Mouse (Mus musculus): Measurements from ENCODE around the gene Fam155a. TPM values are rescaled to one million over a fixed set of nuclear protein-coding genes. Genes with fewer than 3 reads are reported as not detected.

Fam155a gene
- polyA plus RNA-seq, 1 experiment from 2014 or later = 6.6 TPM

DNA sequence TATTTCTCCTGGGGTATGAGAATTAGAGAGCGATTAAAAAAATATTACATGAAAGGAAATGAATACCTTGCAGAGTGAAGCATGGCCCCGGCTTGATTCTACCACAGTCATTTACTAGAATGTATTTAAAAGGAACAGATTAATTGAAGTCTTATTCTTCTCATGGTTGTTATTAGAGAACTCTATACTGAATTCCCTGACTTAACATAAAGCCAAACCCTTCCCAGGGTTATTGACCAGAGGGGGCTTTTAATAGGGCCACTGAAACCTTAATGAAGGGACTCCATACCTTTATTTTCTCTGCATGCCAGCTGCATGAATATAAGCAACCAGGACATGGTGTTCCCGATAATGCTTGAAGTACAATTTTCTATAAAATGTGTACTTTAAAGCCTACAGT, 221.8 kb downstream of the Fam155a start:
- DNase-seq (ENCODE audit: low spot score) (no peak), ATAC-seq (ENCODE audit: insufficient read depth, low FRiP score, low TSS enrichment) (no peak)
- Histone ChIP-seq H3K9ac (ENCODE audit: low read length) (no peak overlapping the region), H3K9me3 (ENCODE audit: control insufficient read depth, low read length) (no peaks in the 10 kb centered on the region), H3K4me1 (ENCODE audit: control insufficient read depth, insufficient read depth, low read length) (no peaks in the 10 kb centered on the region), H3K36me3 (ENCODE audit: control insufficient read depth, insufficient read depth, low read length) (no peaks in the 10 kb centered on the region), H3K27me3 (ENCODE audit: control insufficient read depth, insufficient read depth, low read length) (no peaks in the 10 kb centered on the region), H3K27ac (ENCODE audit: low read depth, low read length) (no peak overlapping the region), H3K4me3 (ENCODE audit: low read depth, low read length) (no peak overlapping the region), H3K4me2 (ENCODE audit: low read depth) (no peak overlapping the region)
- 95% methylated on average over 3 of the region's 3 CpGs for WGBS

- Histone ChIP-seq H3K9me3 (ENCODE audit: control insufficient read depth, low read length) (no peaks in the 10 kb centered on the region), H3K4me2 (ENCODE audit: low read depth) (no peak overlapping the region), H3K27me3 (ENCODE audit: control insufficient read depth, insufficient read depth, low read length) (no peaks in the 10 kb centered on the region), H3K4me3 (ENCODE audit: low read depth, low read length) (no peak overlapping the region), H3K36me3 (ENCODE audit: control insufficient read depth, insufficient read depth, low read length) (no peaks in the 10 kb centered on the region), H3K4me1 (ENCODE audit: control insufficient read depth, insufficient read depth, low read length) (no peaks in the 10 kb centered on the region), H3K27ac (ENCODE audit: low read depth, low read length) (0 out of 2 replicates have a peak overlapping the region, but pooled peaks have one; percentile 27), H3K9ac (ENCODE audit: low read length) (no peak overlapping the region)
- DNase-seq (ENCODE audit: low spot score) (no peak), ATAC-seq (ENCODE audit: insufficient read depth, low FRiP score, low TSS enrichment) (no peak)
- WGBS = 52% methylated on average over 2 of the region's 2 CpGs
These were observed 223.4 kb downstream of the Fam155a start for GRCm38 (mm10) chr8:9547558-9547954.

DNA sequence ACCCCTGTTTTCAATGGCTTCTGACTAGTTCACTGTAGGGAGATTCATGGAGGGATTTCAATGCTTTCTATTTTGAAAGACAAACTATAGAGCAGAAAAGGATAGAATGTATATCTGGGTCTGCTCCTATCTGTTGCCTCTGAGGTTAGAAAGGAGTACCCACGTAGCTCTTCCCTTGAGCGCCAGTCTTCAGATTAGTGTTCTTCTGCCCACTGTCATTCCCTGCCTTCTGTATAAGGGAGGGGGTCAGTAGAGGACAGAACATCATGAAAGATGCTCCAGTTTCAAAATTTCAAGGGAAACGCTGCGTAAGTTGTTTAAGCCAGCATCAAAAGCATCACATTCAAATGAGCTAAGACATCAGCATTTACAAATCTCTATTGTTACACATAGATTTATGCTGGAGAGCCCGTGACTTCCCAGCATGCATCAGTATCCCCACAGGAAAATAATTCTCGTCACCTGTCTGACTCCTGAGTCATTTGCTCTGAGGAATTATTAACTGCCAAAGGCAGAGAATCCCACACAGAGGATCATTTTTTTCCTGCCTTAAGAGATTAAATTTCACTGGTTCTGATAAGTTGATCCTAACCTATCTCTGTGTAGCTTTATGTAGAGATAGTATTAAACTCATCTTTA, 223.9 kb downstream of the Fam155a start:
- no peak for ATAC-seq (ENCODE audit: insufficient read depth, low FRiP score, low TSS enrichment)
- WGBS = 69% methylated on average over 6 of the region's 6 CpGs

DNA sequence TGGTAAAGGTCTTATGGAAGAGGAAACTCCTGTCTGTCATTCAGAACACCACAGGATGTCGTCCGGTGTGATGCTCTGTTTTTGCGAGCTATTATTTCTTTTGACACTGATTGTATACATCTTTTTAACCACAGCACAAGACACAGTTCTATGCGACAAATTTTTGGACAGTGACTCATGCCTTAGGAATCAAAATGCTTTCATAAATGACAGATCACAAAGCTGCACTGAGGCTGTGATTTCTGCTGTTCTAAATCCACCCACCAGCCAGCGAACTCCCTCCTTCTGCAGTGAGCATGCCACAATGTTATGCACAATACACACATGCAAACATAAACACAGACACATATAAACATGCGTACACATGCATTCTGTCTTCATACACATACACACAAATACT, 224.5 kb downstream of the Fam155a start:
- Histone ChIP-seq H3K9me3 (ENCODE audit: control insufficient read depth, low read length) (no peaks in the 10 kb centered on the region), H3K27me3 (ENCODE audit: control insufficient read depth, insufficient read depth, low read length) (no peaks in the 10 kb centered on the region), H3K4me2 (ENCODE audit: low read depth) (no peak overlapping the region), H3K27ac (ENCODE audit: low read depth, low read length) (no peak overlapping the region), H3K4me3 (ENCODE audit: low read depth, low read length) (no peak overlapping the region), H3K36me3 (ENCODE audit: control insufficient read depth, insufficient read depth, low read length) (no peaks in the 10 kb centered on the region), H3K9ac (ENCODE audit: low read length) (no peak overlapping the region), H3K4me1 (ENCODE audit: control insufficient read depth, insufficient read depth, low read length) (no peaks in the 10 kb centered on the region)
- DNase-seq (ENCODE audit: low spot score) (no peak), ATAC-seq (ENCODE audit: insufficient read depth, low FRiP score, low TSS enrichment) (no peak)
- WGBS = 81% methylated on average over 6 of the region's 6 CpGs

More for the DNA sequence above, 223.9 kb downstream of the Fam155a start:
- Histone ChIP-seq H3K4me1 (ENCODE audit: control insufficient read depth, insufficient read depth, low read length) (no peaks in the 10 kb centered on the region), H3K27ac (ENCODE audit: low read depth, low read length) (0 out of 2 replicates have a peak overlapping the region, but pooled peaks have one; percentile 29), H3K4me2 (ENCODE audit: low read depth) (no peak overlapping the region), H3K4me3 (ENCODE audit: low read depth, low read length) (no peak overlapping the region), H3K9ac (ENCODE audit: low read length) (no peak overlapping the region), H3K27me3 (ENCODE audit: control insufficient read depth, insufficient read depth, low read length) (no peaks in the 10 kb centered on the region), H3K9me3 (ENCODE audit: control insufficient read depth, low read length) (no peaks in the 10 kb centered on the region), H3K36me3 (ENCODE audit: control insufficient read depth, insufficient read depth, low read length) (no peaks in the 10 kb centered on the region)
- DNase-seq (ENCODE audit: low spot score) = no peak

- Histone ChIP-seq H3K27me3 (ENCODE audit: control insufficient read depth, insufficient read depth, low read length) (no peaks in the 10 kb centered on the region), H3K4me1 (ENCODE audit: control insufficient read depth, insufficient read depth, low read length) (no peaks in the 10 kb centered on the region), H3K9ac (ENCODE audit: low read length) (no peak overlapping the region), H3K9me3 (ENCODE audit: control insufficient read depth, low read length) (no peaks in the 10 kb centered on the region), H3K4me2 (ENCODE audit: low read depth) (no peak overlapping the region), H3K36me3 (ENCODE audit: control insufficient read depth, insufficient read depth, low read length) (no peaks in the 10 kb centered on the region), H3K27ac (ENCODE audit: low read depth, low read length) (no peak overlapping the region), H3K4me3 (ENCODE audit: low read depth, low read length) (no peak overlapping the region)
- WGBS = 88% methylated on average over 2 of the region's 2 CpGs
- DNase-seq (ENCODE audit: low spot score) (no peak), ATAC-seq (ENCODE audit: insufficient read depth, low FRiP score, low TSS enrichment) (no peak)
These were observed 225.3 kb downstream of the Fam155a start for GRCm38 (mm10) chr8:9545665-9546064.

DNA sequence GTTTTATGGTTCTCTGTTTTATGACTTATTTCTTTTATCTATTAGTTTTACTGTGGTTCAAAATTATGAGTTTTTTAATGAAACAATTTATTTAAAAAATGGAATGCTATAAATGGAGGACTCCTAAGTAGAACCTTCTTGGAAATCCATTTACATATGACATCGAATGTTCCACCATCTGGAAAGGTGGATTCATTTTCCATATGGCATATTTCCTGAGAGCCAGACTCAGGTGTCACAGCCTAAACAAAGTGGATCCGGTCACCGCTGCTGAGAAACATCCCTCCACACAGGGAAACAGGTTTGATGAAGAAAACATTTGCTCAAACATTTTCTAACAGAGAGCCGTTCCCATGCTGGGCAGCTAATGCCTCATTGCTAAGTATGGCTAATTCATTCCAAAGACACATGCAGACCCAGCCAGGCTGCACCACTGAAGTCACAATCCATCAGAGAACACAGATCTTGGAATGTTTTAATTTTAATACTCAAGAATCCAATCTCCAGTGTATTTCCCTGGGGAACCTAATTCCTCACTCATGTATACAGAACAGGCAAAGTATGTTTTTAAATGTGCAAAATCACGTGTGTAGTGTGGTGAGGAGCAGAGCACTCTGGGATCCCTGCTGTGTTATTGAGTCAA, 235.1 kb downstream of the Fam155a start:
- Histone ChIP-seq H3K27ac (ENCODE audit: low read depth, low read length) (no peak overlapping the region), H3K4me3 (ENCODE audit: low read depth, low read length) (no peak overlapping the region), H3K27me3 (ENCODE audit: control insufficient read depth, insufficient read depth, low read length) (no peaks in the 10 kb centered on the region), H3K4me1 (ENCODE audit: control insufficient read depth, insufficient read depth, low read length) (no peaks in the 10 kb centered on the region), H3K9ac (ENCODE audit: low read length) (no peak overlapping the region), H3K9me3 (ENCODE audit: control insufficient read depth, low read length) (no peaks in the 10 kb centered on the region), H3K4me2 (ENCODE audit: low read depth) (no peak overlapping the region), H3K36me3 (ENCODE audit: control insufficient read depth, insufficient read depth, low read length) (no peaks in the 10 kb centered on the region)
- WGBS = 63% methylated on average over 5 of the region's 5 CpGs
- DNase-seq (ENCODE audit: low spot score) (no peak), ATAC-seq (ENCODE audit: insufficient read depth, low FRiP score, low TSS enrichment) (no peak)

DNA sequence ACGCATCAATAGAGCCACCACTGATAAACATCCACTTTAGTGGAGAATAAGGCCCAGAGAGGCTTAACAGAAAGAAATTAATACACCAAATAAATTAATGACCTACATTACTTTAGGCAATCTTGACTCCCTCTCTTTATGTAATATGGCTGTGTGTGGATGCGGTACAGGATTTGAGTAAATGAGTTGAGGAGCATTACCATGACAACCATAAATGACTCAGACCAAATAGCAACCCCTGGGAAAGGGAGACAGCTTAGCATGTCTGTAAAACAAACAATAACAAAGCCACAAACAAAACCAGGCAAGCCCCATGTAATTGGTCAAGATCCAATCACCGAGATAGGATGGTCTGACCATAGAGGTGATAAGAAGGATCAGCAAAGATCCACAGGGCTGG, 244.4 kb downstream of the Fam155a start:
- no peaks in the 10 kb centered on the region for H3K36me3 ChIP-seq (ENCODE audit: control insufficient read depth, insufficient read depth, low read length)
- no peaks in the 10 kb centered on the region for H3K4me1 ChIP-seq (ENCODE audit: control insufficient read depth, insufficient read depth, low read length)
- H3K9me3 ChIP-seq (ENCODE audit: control insufficient read depth, low read length) = no peaks in the 10 kb centered on the region
- 84% methylated on average over 3 of the region's 3 CpGs for WGBS
- no peak overlapping the region for H3K4me2 ChIP-seq (ENCODE audit: low read depth)
- H3K4me3 ChIP-seq (ENCODE audit: low read depth, low read length) = no peak overlapping the region
- H3K9ac ChIP-seq (ENCODE audit: low read length) = no peak overlapping the region
- ATAC-seq (ENCODE audit: insufficient read depth, low FRiP score, low TSS enrichment) (no peak), DNase-seq (ENCODE audit: low spot score) (no peak)
- H3K27ac ChIP-seq (ENCODE audit: low read depth, low read length) = no peak overlapping the region
- no peaks in the 10 kb centered on the region for H3K27me3 ChIP-seq (ENCODE audit: control insufficient read depth, insufficient read depth, low read length)

DNA sequence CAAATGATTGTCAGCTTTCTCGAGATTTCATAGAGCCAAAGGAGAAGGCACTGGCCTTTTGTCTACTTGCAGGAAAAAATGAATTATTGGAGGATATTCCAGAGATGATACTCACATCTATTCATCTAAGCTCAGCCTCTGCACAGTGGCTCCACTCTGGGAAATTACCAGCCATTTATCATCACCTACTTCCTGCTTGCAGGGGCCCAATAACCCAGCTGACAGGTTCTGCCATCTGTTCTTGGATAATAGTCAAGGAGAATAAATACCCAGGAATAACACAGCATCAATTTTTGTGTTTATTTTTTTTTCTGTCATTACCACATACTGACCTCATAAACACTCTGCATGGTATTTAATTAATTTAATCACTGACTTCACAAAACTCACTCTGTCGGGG, 249.4 kb downstream of the Fam155a start:
- H3K27ac ChIP-seq (ENCODE audit: low read depth, low read length) = no peak overlapping the region
- WGBS = 74% methylated on average over 2 of the region's 2 CpGs
- H3K9ac ChIP-seq (ENCODE audit: low read length) = no peak overlapping the region
- DNase-seq (ENCODE audit: low spot score) (no peak), ATAC-seq (ENCODE audit: insufficient read depth, low FRiP score, low TSS enrichment) (no peak)
- no peaks in the 10 kb centered on the region for H3K9me3 ChIP-seq (ENCODE audit: control insufficient read depth, low read length)
- H3K27me3 ChIP-seq (ENCODE audit: control insufficient read depth, insufficient read depth, low read length) = no peaks in the 10 kb centered on the region
- H3K4me2 ChIP-seq (ENCODE audit: low read depth) = no peak overlapping the region
- no peak overlapping the region for H3K4me3 ChIP-seq (ENCODE audit: low read depth, low read length)
- no peaks in the 10 kb centered on the region for H3K4me1 ChIP-seq (ENCODE audit: control insufficient read depth, insufficient read depth, low read length)
- no peaks in the 10 kb centered on the region for H3K36me3 ChIP-seq (ENCODE audit: control insufficient read depth, insufficient read depth, low read length)

GRCm38 (mm10) chr8:9500751-9501150, 270.2 kb downstream of the Fam155a start:
- H3K9ac ChIP-seq (ENCODE audit: low read length) = no peak overlapping the region
- DNase-seq (ENCODE audit: low spot score) (no peak), ATAC-seq (ENCODE audit: insufficient read depth, low FRiP score, low TSS enrichment) (no peak)
- no peaks in the 10 kb centered on the region for H3K36me3 ChIP-seq (ENCODE audit: control insufficient read depth, insufficient read depth, low read length)
- H3K9me3 ChIP-seq (ENCODE audit: control insufficient read depth, low read length) = no peaks in the 10 kb centered on the region
- no peak overlapping the region for H3K4me3 ChIP-seq (ENCODE audit: low read depth, low read length)
- H3K27ac ChIP-seq (ENCODE audit: low read depth, low read length) = no peak overlapping the region
- no peaks in the 10 kb centered on the region for H3K27me3 ChIP-seq (ENCODE audit: control insufficient read depth, insufficient read depth, low read length)
- H3K4me2 ChIP-seq (ENCODE audit: low read depth) = no peak overlapping the region
- WGBS = 57% methylated on average over 6 of the region's 6 CpGs
- no peaks in the 10 kb centered on the region for H3K4me1 ChIP-seq (ENCODE audit: control insufficient read depth, insufficient read depth, low read length)

Data from neural tube, embryonic 11.5 days (tissue).